Mouse (Mus musculus) fibroblast of lung, adult 2 months (primary cell): ENCODE results near the gene Mgat3.

ENCODE experiments used
- DNase-seq: peaks from one replicate; pipeline ENCODE4 v3.0.0-alpha.2; 2011; ENCODE audit warnings: low read depth

Mgat3 gene

GRCm38 (mm10) chr15:80149517-80149916 is 24.0 kb upstream of the Mgat3 start:
- DNase-seq: no peak

DNA sequence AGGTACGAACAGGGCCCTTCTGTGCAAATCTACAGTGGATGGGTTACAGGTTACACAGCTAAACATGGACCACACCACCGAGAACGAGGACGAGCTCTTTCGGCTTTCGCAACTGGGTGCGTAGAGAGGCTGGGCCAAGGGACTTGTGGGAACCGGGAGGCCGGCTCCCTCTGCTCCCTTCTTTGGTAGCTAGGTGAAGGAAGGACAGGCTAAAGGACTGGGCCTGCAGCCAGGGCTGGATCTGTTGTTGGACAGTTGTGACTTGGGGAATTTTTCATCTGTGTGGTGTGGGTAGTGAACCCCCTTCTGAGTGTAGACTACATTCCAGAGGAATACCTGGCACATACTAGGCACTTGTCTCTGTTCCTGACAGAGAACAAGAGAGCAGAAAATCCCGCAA is 20.9 kb upstream of the Mgat3 start:
- DNase-seq: no peak

- DNase-seq: no peak
These were observed 19.8 kb upstream of the Mgat3 start for GRCm38 (mm10) chr15:80153757-80154156.

GRCm38 (mm10) chr15:80155707-80156106 is 17.8 kb upstream of the Mgat3 start:
- no peak for DNase-seq

- no peak for DNase-seq
These were observed 16.2 kb upstream of the Mgat3 start for GRCm38 (mm10) chr15:80157197-80157943.

- DNase-seq: no peak
These were observed 15.4 kb upstream of the Mgat3 start for GRCm38 (mm10) chr15:80158001-80158706.

DNA sequence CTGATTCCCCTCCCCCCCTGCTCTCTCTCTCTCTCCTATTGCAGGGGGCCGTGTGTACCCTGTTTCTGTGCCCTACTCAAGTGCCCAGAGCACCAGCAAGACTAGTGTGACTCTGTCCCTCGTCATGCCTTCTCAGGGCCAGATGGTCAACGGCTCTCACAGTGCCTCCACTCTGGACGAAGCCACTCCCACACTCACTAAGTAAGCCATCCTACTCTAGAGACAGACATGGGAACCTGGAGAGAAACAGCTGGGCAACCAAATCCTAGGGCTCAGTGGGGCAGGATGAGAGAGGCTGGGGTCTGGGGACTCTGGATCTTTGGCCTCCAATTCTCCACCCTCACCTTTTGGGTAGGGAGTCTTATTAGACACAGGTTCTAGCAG is 14.8 kb upstream of the Mgat3 start:
- DNase-seq: no peak

DNA sequence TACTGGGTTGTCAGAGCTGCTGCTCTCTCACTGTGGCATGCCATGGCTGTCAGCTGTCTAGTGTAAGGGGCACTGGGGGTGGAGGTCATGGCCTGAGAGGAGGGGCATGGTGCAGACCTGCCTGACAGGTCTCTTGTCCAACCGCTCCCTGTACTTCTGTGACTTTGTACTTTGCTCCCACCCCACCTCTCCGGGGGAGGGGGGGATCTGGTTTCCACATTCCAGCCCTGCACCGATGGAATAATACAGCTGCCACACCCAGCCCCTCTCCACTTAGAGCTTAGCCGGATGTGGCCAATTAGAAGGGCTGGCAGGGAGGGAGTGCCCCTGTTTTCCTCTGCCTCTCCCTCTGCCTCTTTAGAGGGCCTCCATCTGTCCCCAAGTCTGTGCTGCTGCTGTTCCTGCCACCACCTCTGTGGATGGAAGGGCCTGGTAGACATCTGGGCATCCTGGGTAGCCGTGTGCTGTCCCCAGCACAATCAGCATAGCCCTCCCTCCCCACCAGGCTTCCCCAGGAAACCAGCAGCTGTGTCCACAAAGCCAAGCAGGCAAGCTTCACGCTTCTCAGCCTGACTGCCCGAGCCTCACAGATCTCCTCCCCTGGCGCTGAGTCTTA is 14.1 kb upstream of the Mgat3 start:
- DNase-seq: peak; percentile 27

- peak; percentile 88 for DNase-seq
These were observed 13.3 kb upstream of the Mgat3 start for GRCm38 (mm10) chr15:80160223-80160622.

DNA sequence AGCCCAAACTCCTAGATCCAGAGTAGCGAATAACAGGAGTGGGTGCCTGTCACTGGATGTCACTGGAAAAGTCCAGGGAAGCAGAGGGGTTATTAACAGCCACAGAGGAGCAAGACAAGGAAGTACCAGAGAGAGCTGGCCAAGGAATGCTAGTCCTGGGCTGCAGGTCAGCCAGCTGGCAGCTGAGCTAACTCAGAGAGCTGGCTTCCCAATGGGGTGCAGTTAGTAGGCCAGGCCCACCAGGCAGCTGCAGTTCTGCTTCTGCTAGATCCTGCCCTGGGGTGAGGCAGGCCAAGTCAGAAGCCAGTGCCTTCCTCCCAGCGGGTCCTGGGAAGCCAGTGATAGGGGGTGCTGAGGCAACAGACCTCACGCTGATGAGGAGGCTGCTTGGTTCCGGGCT is 12.8 kb upstream of the Mgat3 start:
- DNase-seq: peak; percentile 25

DNA sequence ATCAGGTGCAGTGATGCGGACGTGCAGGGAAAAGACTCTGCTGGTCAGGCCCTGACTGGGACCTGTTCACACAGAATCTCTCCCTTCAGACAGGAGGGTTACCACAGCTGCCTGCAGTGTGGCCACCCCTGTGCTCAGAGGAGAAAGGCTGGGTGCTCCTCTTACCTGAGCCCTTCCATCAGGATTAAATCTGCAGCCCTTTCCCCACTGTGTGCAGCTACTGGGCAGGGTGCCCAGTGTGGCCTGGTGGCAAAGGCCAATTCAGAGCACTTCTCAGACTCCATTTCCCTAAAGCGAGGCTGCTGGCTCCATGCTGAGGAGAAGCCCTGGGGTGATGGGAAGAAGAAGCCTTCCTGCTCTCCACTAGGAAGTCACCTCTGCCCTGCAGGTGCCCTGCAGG is 12.3 kb upstream of the Mgat3 start:
- DNase-seq: no peak

- DNase-seq: no peak
These were observed 11.0 kb upstream of the Mgat3 start for GRCm38 (mm10) chr15:80162401-80162964.

DNA sequence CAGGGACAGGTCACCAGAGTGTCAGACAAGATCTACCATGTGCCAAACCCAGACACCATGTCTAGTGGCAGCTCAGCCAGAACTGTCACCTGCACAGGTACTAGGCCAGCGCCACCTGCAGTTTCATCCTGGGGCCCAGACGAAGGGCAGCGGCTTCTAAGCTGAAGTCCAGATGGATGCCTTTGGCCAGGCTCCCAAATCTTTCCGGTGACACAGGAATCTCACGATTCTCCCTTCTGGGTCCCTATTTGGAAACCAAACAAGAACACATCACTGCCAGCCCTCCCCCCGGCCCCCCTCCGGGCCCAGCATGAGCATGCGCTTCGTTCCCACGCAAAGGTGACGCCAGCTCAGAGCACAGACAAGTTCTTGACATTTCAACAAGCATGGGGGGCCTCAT is 10.2 kb upstream of the Mgat3 start:
- DNase-seq: no peak

- no peak for DNase-seq
These were observed 9.8 kb upstream of the Mgat3 start for GRCm38 (mm10) chr15:80163716-80164115.

DNA sequence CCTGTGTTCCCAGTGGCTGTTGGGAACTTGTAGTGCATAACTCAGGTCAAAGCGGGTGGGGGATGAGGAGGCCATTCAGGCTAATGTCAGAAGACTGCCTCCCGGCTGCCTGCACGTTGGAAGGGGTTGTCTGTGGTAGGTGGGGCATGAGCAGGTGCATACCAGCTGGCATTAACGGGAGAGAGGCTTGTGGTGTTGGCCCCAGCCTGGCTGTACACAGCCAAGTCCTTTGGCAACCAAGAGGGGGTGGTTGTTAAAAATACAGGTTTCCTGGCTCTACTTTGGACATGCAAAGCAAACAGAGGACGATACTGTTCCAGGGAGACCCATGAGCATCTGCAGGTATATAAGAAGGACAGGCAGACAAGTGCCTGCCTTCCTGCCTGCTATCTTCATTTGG is 8.1 kb upstream of the Mgat3 start:
- DNase-seq: no peak

- no peak for DNase-seq
These were observed 4.0 kb upstream of the Mgat3 start for GRCm38 (mm10) chr15:80169484-80169883.

DNA sequence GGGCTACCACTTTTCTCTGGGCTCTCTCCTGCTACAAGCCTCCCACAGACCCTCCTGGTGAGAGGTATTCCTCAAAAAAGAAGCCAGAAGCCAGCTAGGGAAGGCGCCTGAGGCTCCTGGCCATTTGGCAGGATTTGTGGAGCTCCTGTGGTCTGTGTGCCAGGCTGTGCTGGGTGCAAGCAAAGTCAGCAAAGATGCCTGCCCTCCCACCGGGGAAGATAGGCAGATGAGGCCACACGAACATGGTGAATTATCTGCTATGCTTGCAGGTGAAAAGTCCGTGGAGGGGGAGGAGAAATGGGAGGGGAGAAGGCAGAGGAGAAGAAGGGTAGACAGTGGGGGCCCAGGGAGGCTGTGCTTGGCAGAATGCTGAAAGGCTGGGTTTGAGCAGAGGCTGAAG is 3.2 kb upstream of the Mgat3 start:
- DNase-seq: no peak

GRCm38 (mm10) chr15:80171286-80171685 is 2.2 kb upstream of the Mgat3 start:
- DNase-seq: no peak

DNA sequence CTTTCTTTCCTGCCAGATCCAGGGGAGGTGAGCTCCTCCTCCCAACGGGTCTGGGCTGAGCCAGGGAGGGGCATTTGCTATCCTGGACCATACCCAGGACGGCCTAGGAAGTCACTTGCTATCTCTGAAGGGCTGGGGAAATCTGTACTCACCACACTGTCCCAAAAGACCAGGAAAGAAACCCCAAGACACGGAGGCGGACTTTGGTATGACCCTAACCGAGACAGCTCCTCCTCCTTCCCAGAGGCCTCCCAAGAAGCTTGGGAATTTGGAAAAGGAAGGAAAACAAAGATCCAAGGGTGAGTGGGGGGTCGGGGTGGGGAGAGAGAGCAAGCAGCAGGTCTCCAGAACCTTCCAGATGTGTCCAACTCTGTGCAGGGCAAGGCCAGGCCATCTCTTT is 1.7 kb upstream of the Mgat3 start:
- DNase-seq: no peak

- no peak for DNase-seq
These were observed 468 bp downstream of the Mgat3 start for GRCm38 (mm10) chr15:80173781-80174597.

DNA sequence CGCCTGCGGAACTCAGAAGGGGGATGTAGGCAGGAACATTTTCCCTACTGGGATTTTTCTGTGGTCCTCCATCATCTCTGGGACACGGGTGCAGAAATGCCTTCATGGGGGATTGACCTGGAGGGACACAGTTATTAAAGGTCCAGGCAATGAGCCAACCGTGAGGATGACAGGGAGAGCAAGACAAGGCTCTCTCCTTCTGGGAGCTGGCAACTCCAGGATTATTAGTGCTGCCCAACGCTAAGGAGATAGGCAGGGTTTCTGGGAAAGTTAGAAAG is 1.0 kb downstream of the Mgat3 start:
- DNase-seq: no peak

DNA sequence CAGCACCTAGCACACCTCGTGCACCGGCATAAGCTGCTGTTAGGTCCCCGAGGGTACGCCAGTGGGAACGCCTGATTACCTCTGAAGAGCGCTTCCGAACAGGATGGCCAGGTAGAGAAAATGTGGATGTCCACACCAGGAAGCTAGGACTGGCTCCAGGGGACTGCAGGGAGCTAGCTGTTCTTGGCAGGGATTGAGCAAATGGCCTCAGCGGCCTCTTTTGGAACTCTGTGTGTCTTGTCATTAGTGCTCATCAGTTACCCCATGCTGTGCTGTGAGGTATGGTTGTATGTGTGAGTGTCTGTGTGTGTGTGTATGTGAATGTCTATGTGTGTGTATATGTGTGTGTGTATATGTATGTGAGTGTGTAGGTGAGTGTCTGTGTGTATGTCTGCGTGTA is 1.8 kb downstream of the Mgat3 start:
- no peak for DNase-seq
